Mouse (Mus musculus): ENCODE data around the gene Rita1.

DNA sequence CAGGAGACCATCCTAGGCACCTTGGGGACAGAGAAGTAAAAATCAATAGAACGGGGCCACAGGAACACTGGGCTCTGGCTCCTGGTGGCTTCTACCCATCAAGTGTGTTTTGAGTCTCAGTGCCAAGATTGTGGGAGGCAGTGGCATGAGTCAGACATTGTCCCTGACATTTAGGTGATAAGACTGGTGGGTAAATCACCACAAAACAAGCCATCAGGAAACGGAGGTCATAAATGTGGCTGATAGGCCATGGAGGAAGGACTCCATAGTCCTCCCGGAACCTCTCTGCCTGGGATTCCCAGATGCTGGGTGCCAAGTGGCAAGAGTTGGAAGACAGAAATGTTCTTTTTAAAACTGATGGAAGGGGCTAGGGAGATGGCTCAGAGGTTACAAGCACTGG lies 31.8 kb upstream of the Rita1 start:
- no peak for TF ChIP-seq POLR2A (IDR thresholded peaks at IDR 0.05; ENCODE audit: insufficient read depth, low read length)
- no peak for TF ChIP-seq CTCF (IDR thresholded peaks at IDR 0.05; ENCODE audit: low read depth, low read length)
- no peak for TF ChIP-seq EP300 (IDR thresholded peaks at IDR 0.05; ENCODE audit: insufficient read depth, low read depth, low read length)
